Mouse (Mus musculus) adrenal gland, postnatal 10 days (tissue): ENCODE data around the gene Alk. TPM values are rescaled to one million over a fixed set of nuclear protein-coding genes. Genes with fewer than 3 reads are reported as not detected.
A peak's percentile ranks its signal among the peaks of the same experiment; 100 is the strongest.
"Not testable (repeated sequence)": the region's sequence is repeated elsewhere in the genome, so short reads cannot be mapped to it uniquely, and the experiment has no call there.

Experiments
- DNase-seq: peaks from one replicate; pipeline ENCODE4 v3.0.0; 2021; ENCODE audit warnings: mixed read lengths
- total RNA-seq, 2 experiments: library from RNA; stranded (reverse); gene quantifications; 2 replicates each; pipeline ENCODE4 v1.2.3; 2021

The Alk gene
- total RNA-seq, 2 experiments from 2014 or later, result 0.18 to 0.82 TPM

GRCm38 (mm10) chr17:72527481-72527880 is 76.9 kb downstream of the Alk start:
- no peak for DNase-seq

DNA sequence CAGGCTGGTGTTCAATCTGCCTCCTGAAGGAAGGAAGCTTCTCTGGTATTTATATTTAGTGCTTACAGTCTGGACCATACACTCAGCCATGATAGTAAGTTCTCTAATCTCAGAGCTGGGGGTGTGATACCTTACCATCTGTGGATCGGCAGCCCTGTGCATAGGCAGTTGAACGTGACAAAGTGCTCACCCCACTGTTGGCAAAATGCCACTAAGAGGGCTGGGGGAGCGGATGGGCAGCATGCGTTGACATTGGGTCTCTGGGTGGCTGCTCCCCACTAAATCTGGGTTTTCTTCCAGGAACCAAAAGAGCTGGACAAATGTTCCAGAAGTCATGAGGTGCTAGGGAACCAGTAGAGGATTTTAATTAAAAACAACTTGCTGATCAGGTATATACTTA is 78.1 kb downstream of the Alk start:
- DNase-seq, result no peak

DNA sequence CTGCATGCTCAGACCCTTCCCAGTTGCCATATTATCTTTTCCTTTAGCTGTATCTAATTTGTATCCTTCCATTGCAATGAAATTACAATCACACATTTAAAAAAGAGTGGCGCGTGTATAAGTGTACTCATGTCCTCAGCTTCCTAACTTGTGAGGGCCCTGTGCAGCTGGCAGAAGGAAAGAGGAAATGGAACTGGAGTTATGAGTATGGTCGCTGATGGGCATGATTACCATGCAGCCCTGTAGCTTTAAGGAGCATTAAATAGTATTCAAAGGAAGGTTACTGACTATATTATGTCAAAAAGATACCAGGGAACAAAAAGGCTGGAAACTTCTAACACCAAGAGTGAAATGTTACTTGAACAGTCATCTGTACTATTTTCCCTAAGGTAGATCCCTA is 79.6 kb downstream of the Alk start:
- no peak for DNase-seq

GRCm38 (mm10) chr17:72523006-72523405 is 81.4 kb downstream of the Alk start:
- no peak for DNase-seq

GRCm38 (mm10) chr17:72522381-72522780 is 82.0 kb downstream of the Alk start:
- DNase-seq, result peak; percentile 62

DNA sequence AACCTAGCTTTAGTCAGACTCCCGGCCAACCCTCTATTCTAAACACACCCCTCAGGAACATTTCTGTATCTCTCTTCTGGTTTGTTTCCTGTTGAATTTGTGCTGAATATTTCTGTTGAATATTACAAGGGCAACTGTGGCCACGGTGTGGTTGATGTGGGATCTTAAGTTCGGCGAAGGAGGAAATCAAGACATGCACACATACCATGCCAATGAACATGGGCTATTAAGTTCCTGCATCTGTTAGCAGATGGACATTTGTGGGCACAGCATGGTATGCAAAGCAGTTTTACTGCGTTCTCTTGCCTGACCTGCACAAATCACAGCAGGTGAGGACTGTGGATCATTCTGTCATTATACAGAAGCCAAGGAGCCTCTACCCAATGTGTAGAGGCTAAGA is 83.1 kb downstream of the Alk start:
- no peak for DNase-seq

- DNase-seq, result no peak
These were observed 93.7 kb downstream of the Alk start for GRCm38 (mm10) chr17:72510746-72511145.

DNA sequence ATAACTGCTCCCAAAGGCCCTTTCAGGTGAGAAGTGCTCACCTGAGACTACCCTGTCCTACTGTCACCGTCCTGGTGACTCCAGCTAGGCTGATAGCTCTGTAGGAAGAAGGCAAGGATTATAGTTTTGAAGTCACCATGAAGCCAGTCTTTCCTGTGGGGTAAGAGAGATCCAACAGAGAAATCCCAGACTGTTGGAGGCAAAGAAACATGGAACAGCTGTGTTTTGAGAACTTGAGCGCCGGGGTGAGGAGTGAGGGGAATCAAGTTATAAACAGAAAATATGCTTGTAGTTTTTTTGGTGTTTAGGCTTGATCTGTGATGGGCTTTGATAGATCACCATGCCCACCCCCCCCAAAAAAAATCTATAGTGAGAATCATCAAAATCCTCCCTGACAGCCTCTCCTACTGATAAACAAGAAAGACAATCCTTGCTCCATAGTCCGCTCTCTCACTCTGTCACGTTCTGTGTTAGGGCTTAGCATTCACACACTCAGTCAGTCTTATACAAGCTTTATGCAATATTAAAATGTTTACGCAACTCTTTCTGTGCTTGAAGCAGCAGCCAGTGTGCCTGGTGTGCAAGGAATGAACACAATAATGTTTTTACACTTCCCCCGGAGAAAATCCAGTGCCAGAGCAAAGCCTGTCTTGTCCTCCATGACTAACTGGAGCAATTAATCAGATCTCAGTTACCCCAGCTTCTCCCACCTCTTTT is 95.6 kb downstream of the Alk start:
- DNase-seq, result no peak

DNA sequence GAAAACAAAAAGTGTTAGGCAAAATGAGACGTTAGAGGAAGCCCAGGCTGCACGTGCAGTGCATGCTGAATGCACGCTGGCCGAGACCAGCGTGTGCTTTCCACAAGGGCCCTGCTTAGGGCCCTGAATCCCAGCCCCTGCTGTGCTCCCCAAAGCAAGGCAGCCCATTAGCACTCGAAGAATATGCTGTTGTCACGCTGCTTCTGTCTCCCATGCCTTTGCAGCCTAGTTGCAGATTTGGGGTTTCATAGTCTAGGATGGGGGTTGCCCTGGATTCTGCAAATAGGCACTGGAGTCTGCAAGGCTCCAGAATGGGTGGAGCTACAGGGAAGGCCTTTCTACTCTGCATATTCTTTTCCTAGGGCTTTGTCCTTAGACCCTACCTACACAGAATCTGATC is 99.2 kb downstream of the Alk start:
- no peak for DNase-seq

- no peak for DNase-seq
These were observed 99.8 kb downstream of the Alk start for GRCm38 (mm10) chr17:72504581-72504980.

GRCm38 (mm10) chr17:72495395-72495794 is 109.0 kb downstream of the Alk start:
- DNase-seq, result no peak

GRCm38 (mm10) chr17:72485623-72486022 is 118.8 kb downstream of the Alk start:
- DNase-seq, result no peak

GRCm38 (mm10) chr17:72479260-72479659 is 125.2 kb downstream of the Alk start:
- not testable (repeated sequence) for DNase-seq

GRCm38 (mm10) chr17:72477889-72478405 is 126.5 kb downstream of the Alk start:
- no peak for DNase-seq

- DNase-seq, result no peak
These were observed 127.5 kb downstream of the Alk start for GRCm38 (mm10) chr17:72476956-72477355.

GRCm38 (mm10) chr17:72474166-72474565 is 130.3 kb downstream of the Alk start:
- DNase-seq, result no peak

GRCm38 (mm10) chr17:72448477-72448876 is 155.9 kb downstream of the Alk start:
- DNase-seq, result peak; percentile 70

GRCm38 (mm10) chr17:72445204-72446177 is 158.9 kb downstream of the Alk start:
- no peak for DNase-seq

GRCm38 (mm10) chr17:72417451-72417850 is 187.0 kb downstream of the Alk start:
- DNase-seq, result peak; percentile 4

- no peak for DNase-seq
These were observed 189.8 kb downstream of the Alk start for GRCm38 (mm10) chr17:72414676-72415075.

DNA sequence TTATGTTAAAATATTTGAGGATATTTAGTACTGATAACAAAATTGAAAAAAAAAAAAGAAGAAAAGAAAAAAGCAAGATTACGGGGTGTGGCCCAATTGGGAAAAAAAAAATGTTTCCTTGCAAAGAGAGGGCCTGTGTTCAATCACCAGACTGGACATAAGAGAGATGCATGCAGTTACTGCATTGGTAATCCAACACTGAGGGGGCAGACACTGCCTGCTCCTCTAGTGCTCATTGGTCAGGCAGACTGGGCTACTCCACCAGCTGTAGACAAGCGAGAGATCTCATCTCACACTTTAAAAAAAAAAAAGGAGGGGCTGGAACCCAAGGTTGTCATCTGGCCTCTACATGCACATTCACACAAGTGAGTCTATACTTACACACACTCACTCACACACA is 199.6 kb downstream of the Alk start:
- no peak for DNase-seq

- DNase-seq, result no peak
These were observed 202.6 kb downstream of the Alk start for GRCm38 (mm10) chr17:72401861-72402260.

DNA sequence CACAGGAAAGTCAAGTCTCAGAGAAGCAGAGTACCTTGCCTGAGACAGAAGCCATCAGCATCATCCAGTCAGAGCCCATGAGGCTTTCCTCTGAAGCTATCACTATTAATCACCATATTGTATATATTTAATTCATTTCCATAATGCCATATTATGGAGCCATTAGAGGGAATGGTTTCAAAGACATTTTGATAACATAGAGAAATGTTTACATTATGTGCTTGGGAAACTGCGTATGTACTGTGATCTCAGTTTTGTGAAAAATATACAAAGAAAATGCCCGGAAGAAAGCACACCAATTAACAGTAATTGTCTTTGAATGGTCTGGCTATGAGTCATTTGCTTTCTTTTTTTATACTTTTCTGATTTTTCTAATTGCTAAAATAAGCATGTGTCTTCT is 203.1 kb downstream of the Alk start:
- DNase-seq, result no peak
